Mouse (Mus musculus) neural tube, embryonic 11.5 days (tissue): ENCODE data around the gene Bex2. TPM values are rescaled to one million over a fixed set of nuclear protein-coding genes. Genes with fewer than 3 reads are reported as not detected.
"Not testable (repeated sequence)": the region's sequence is repeated elsewhere in the genome, so short reads cannot be mapped to it uniquely, and the experiment has no call there.

Experiments used
- ATAC-seq: fragments of 200-750 bp; cut with Nextera tagmentation; 2 replicates; pipeline ENCODE4 v1.8.0; 2017; ENCODE audit warnings: moderate number of reproducible peaks, mild to moderate bottlenecking, moderate TSS enrichment, moderate library complexity; ENCODE audit not compliant: insufficient read depth, low FRiP score, low TSS enrichment
- DNase-seq: peaks from one replicate; pipeline ENCODE4 v3.0.0-alpha.2; 2015; ENCODE audit warnings: low spot score
- H3K27ac ChIP-seq: fragments of 300-500 bp; sonication (generic); 2 replicates; pipeline ENCODE4 v1.5.1; 2014; ENCODE audit warnings: low read depth, mild to moderate bottlenecking, low read length
- H3K27me3 ChIP-seq: fragments of 300-500 bp; sonication (generic); 2 replicates; pipeline ENCODE4 v1.6.1; 2014; ENCODE audit warnings: mild to moderate bottlenecking, low read length, mixed read lengths; ENCODE audit not compliant: control insufficient read depth, insufficient read depth
- H3K36me3 ChIP-seq: fragments of 300-500 bp; sonication (generic); 2 replicates; pipeline ENCODE4 v1.6.1; 2014; ENCODE audit warnings: mild to moderate bottlenecking, low read length, moderate library complexity, mixed read lengths; ENCODE audit not compliant: control insufficient read depth, insufficient read depth
- H3K4me1 ChIP-seq: fragments of 300-500 bp; sonication (generic); 2 replicates; pipeline ENCODE4 v1.6.1; 2014; ENCODE audit warnings: low read length, mixed read lengths; ENCODE audit not compliant: control insufficient read depth, insufficient read depth
- H3K4me2 ChIP-seq: fragments of 300-500 bp; sonication (generic); 2 replicates; pipeline ENCODE4 v1.6.1; 2014; ENCODE audit warnings: low read depth, mild to moderate bottlenecking, moderate library complexity
- H3K4me3 ChIP-seq: fragments of 300-500 bp; sonication (generic); 2 replicates; pipeline ENCODE4 v1.5.1; 2014; ENCODE audit warnings: low read depth, low read length
- H3K9ac ChIP-seq: fragments of 300-500 bp; sonication (generic); 2 replicates; pipeline ENCODE4 v1.6.1; 2014; ENCODE audit warnings: mild to moderate bottlenecking, low read length
- H3K9me3 ChIP-seq: fragments of 300-500 bp; sonication (generic); 2 replicates; pipeline ENCODE4 v1.6.1; 2016; ENCODE audit warnings: low read length; ENCODE audit not compliant: control insufficient read depth
- WGBS: fragments of 180-500 bp; shearing (Covaris S2); extraction: QIAGEN DNeasy Blood & Tissue Kit; methylation state at CpG from one replicate; pipeline ENCODE4 v1.1.7; 2014; 5-methylcytosine and 5-hydroxymethylcytosine counted together
- polyA plus RNA-seq: library from polyadenylated mRNA; unstranded; fragments of >200 nt; fragmentation: Nextera tagmentation; extraction: Ambion mirVana; gene quantifications from 2 replicates; pipeline ENCODE4 v1.2.1, GENCODE M21; 2014

The Bex2 gene
- 273 and 298 TPM in 2 replicates for polyA plus RNA-seq

- H3K27me3 ChIP-seq, H3K9me3 ChIP-seq, H3K36me3 ChIP-seq, H3K4me1 ChIP-seq: not testable (repeated sequence)
- peak within 1 kb of the TSS; percentile 50 for H3K9ac ChIP-seq
- DNase-seq: peak; percentile 42
- peak within 1 kb of the TSS; percentile 35 for H3K4me3 ChIP-seq
- peak within 1 kb of the TSS; percentile 32 for H3K4me2 ChIP-seq
- no CpG with 5 or more reads among the region's 32 CpGs for WGBS
- H3K27ac ChIP-seq: 0 out of 2 replicates have a peak within 1 kb of the TSS, but pooled peaks have one; percentile 27
- peak; percentile 97 for ATAC-seq
Measured at GRCm38 (mm10) chrX:136068020-136068419, at the start of gene Bex2. TSS of gene Bex2 (minus strand) at chrX:136068236.

GRCm38 (mm10) chrX:136115419-136115961 lies 47.5 kb upstream of the Bex2 start:
- DNase-seq (peak; percentile 84), ATAC-seq (peak; percentile 98)
- H3K9me3 ChIP-seq: no peaks in the 10 kb centered on the region
- peak overlapping the region; percentile 32; the same call in 1 of the 2 replicates for H3K9ac ChIP-seq
- no peaks in the 10 kb centered on the region for H3K27me3 ChIP-seq
- peak overlapping the region; percentile 60; the same call in 1 of the 2 replicates for H3K27ac ChIP-seq
- peak overlapping the region; percentile 42 for H3K4me2 ChIP-seq
- peak overlapping the region; percentile 36 for H3K4me3 ChIP-seq
- WGBS: 22% methylated on average over 23 of the region's 23 CpGs
- no peaks in the 10 kb centered on the region for H3K4me1 ChIP-seq
- no peaks in the 10 kb centered on the region for H3K36me3 ChIP-seq

GRCm38 (mm10) chrX:136115015-136115414 lies 47.0 kb upstream of the Bex2 start:
- ATAC-seq: peak; percentile 28

GRCm38 (mm10) chrX:136107942-136108341 lies 39.9 kb upstream of the Bex2 start:
- Histone ChIP-seq H3K27me3 (no peaks in the 10 kb centered on the region), H3K27ac (no peak overlapping the region), H3K4me1 (no peaks in the 10 kb centered on the region), H3K4me2 (no peak overlapping the region), H3K9ac (no peak overlapping the region), H3K36me3 (no peaks in the 10 kb centered on the region), H3K9me3 (no peaks in the 10 kb centered on the region), H3K4me3 (no peak overlapping the region)
- WGBS: 49% methylated on average over 6 of the region's 6 CpGs
- ATAC-seq (no peak), DNase-seq (peak; percentile 48)

More at GRCm38 (mm10) chrX:136115015-136115414, 47.0 kb upstream of the Bex2 start:
- Histone ChIP-seq H3K36me3 (no peaks in the 10 kb centered on the region), H3K27ac (no peak overlapping the region), H3K4me1 (no peaks in the 10 kb centered on the region), H3K9me3 (no peaks in the 10 kb centered on the region), H3K4me3 (no peak overlapping the region), H3K27me3 (no peaks in the 10 kb centered on the region), H3K4me2 (peak overlapping the region; percentile 42; the same call in 1 of the 2 replicates), H3K9ac (no peak overlapping the region)
- DNase-seq: no peak
- WGBS: 42% methylated on average over 4 of the region's 4 CpGs

DNA sequence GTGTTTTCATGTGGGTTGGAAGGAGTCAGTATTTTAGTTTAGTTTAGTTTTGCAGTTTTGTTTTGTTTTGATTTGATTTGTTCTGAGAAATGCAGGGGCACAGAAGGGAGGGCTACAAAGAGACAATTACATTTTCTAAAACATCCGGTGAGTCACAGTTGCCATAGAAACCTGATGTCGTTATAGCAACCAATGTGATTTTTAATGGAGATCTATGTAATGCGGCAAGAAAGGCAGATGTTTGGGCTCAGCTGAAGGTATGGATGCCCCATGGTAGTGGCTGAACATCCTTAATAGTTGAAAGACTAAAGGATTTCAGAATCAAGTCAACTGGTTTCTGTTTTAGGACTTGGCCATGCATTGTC lies 36.7 kb upstream of the Bex2 start:
- WGBS: 71% methylated on average over 3 of the region's 3 CpGs
- H3K36me3 ChIP-seq: no peaks in the 10 kb centered on the region
- no peak overlapping the region for H3K4me3 ChIP-seq
- ATAC-seq: no peak
- no peaks in the 10 kb centered on the region for H3K9me3 ChIP-seq
- H3K4me2 ChIP-seq: no peak overlapping the region
- H3K4me1 ChIP-seq: no peaks in the 10 kb centered on the region
- DNase-seq: no peak
- no peak overlapping the region for H3K9ac ChIP-seq
- no peaks in the 10 kb centered on the region for H3K27me3 ChIP-seq
- H3K27ac ChIP-seq: no peak overlapping the region

- DNase-seq (no peak), ATAC-seq (no peak)
- Histone ChIP-seq H3K4me1 (no peaks in the 10 kb centered on the region), H3K27me3 (no peaks in the 10 kb centered on the region), H3K36me3 (no peaks in the 10 kb centered on the region), H3K4me3 (no peak overlapping the region), H3K9ac (no peak overlapping the region), H3K4me2 (no peak overlapping the region), H3K9me3 (no peaks in the 10 kb centered on the region), H3K27ac (no peak overlapping the region)
- WGBS: 66% methylated on average over 4 of the region's 4 CpGs
Measured at GRCm38 (mm10) chrX:136104046-136104723, 36.1 kb upstream of the Bex2 start.

- WGBS: 51% methylated on average over 2 of the region's 2 CpGs
Measured at GRCm38 (mm10) chrX:136094421-136094820, 26.4 kb upstream of the Bex2 start.

GRCm38 (mm10) chrX:136092497-136093279 lies 24.7 kb upstream of the Bex2 start:
- Histone ChIP-seq H3K27me3 (no peaks in the 10 kb centered on the region), H3K4me3 (no peak overlapping the region), H3K9me3 (no peaks in the 10 kb centered on the region), H3K36me3 (no peaks in the 10 kb centered on the region), H3K4me2 (no peak overlapping the region), H3K27ac (no peak overlapping the region), H3K4me1 (no peaks in the 10 kb centered on the region), H3K9ac (no peak overlapping the region)
- no peak for DNase-seq
- 42% methylated on average over 2 of the region's 2 CpGs for WGBS
- ATAC-seq: no peak

More at GRCm38 (mm10) chrX:136094421-136094820, 26.4 kb upstream of the Bex2 start:
- no peaks in the 10 kb centered on the region for H3K27me3 ChIP-seq
- no peak overlapping the region for H3K4me2 ChIP-seq
- no peak overlapping the region for H3K27ac ChIP-seq
- H3K9me3 ChIP-seq: no peaks in the 10 kb centered on the region
- DNase-seq (no peak), ATAC-seq (no peak)
- H3K4me3 ChIP-seq: no peak overlapping the region
- no peaks in the 10 kb centered on the region for H3K36me3 ChIP-seq
- no peak overlapping the region for H3K9ac ChIP-seq
- no peaks in the 10 kb centered on the region for H3K4me1 ChIP-seq
